Mouse (Mus musculus): ENCODE data around the gene Sept10.

The Sept10 gene

GRCm38 (mm10) chr10:59225137-59225536 is 3.5 kb upstream of the Sept10 start:
- in situ Hi-C loops (cut with MseI, MboI) = no loop called here

GRCm38 (mm10) chr10:59223890-59224289 is 2.2 kb upstream of the Sept10 start:
- in situ Hi-C loops (cut with MseI, MboI) = no loop called here

GRCm38 (mm10) chr10:59223301-59223700 is 1.7 kb upstream of the Sept10 start:
- in situ Hi-C loops (cut with MseI, MboI) = no loop called here

GRCm38 (mm10) chr10:59222271-59223101 is 839 bp upstream of the Sept10 start:
- in situ Hi-C loops (cut with MseI, MboI) = no loop called here

GRCm38 (mm10) chr10:59220824-59221472 is 699 bp downstream of the Sept10 start:
- in situ Hi-C loops (cut with MseI, MboI) = no loop called here

GRCm38 (mm10) chr10:59200011-59200410 is 21.6 kb downstream of the Sept10 start:
- in situ Hi-C loops (cut with MseI, MboI) = no loop called here

GRCm38 (mm10) chr10:59196763-59197162 is 24.9 kb downstream of the Sept10 start:
- in situ Hi-C loops (cut with MseI, MboI) = no loop called here

GRCm38 (mm10) chr10:59194891-59195290 is 26.8 kb downstream of the Sept10 start:
- in situ Hi-C loops (cut with MseI, MboI) = no loop called here

GRCm38 (mm10) chr10:59182306-59182705 is 39.3 kb downstream of the Sept10 start:
- in situ Hi-C loops (cut with MseI, MboI) = no loop called here

- in situ Hi-C loops (cut with MseI, MboI) = no loop called here
These were observed 42.0 kb downstream of the Sept10 start for GRCm38 (mm10) chr10:59179620-59180019.

GRCm38 (mm10) chr10:59172539-59172938 is 49.1 kb downstream of the Sept10 start:
- in situ Hi-C loops (cut with MseI, MboI) = loop anchor here in 1 of 2 experiments (25.0 kb wide), 1 partner anchor 115 kb away; no protein-coding TSS in a partner anchor

GRCm38 (mm10) chr10:59171042-59171441 is 50.6 kb downstream of the Sept10 start:
- in situ Hi-C loops (cut with MseI, MboI) = loop anchor here in 1 of 2 experiments (25.0 kb wide), 1 partner anchor 116 kb away; no protein-coding TSS in a partner anchor

GRCm38 (mm10) chr10:59166104-59166944 is 55.3 kb downstream of the Sept10 start:
- in situ Hi-C loops (cut with MseI, MboI) = loop anchor here (5.0 to 25.0 kb wide), 2 partner anchors 116 to 121 kb away; no protein-coding TSS in a partner anchor

GRCm38 (mm10) chr10:59162185-59162897 is 59.3 kb downstream of the Sept10 start:
- in situ Hi-C loops (cut with MseI, MboI) = loop anchor here in 1 of 2 experiments (25.0 kb wide), 1 partner anchor 125 kb away; no protein-coding TSS in a partner anchor

- in situ Hi-C loops (cut with MseI, MboI) = loop anchor here in 1 of 2 experiments (25.0 kb wide), 1 partner anchor 129 kb away; no protein-coding TSS in a partner anchor
These were observed 63.0 kb downstream of the Sept10 start for GRCm38 (mm10) chr10:59158627-59159026.

GRCm38 (mm10) chr10:59152544-59153081 is 69.0 kb downstream of the Sept10 start:
- in situ Hi-C loops (cut with MseI, MboI) = loop anchor here in 1 of 2 experiments (25.0 kb wide), 1 partner anchor 135 kb away; no protein-coding TSS in a partner anchor

- in situ Hi-C loops (cut with MseI, MboI) = loop anchor here in 1 of 2 experiments (25.0 kb wide), 1 partner anchor 136 kb away; no protein-coding TSS in a partner anchor
These were observed 70.5 kb downstream of the Sept10 start for GRCm38 (mm10) chr10:59150938-59151657.

- in situ Hi-C loops (cut with MseI, MboI) = loop anchor here in 1 of 2 experiments (25.0 kb wide), 1 partner anchor 137 kb away; no protein-coding TSS in a partner anchor
These were observed 71.7 kb downstream of the Sept10 start for GRCm38 (mm10) chr10:59149956-59150383.

- in situ Hi-C loops (cut with MseI, MboI) = no loop called here
These were observed 88.1 kb downstream of the Sept10 start for GRCm38 (mm10) chr10:59133478-59134009.

All from mouse trophoblast stem cell (cell line).